Mouse (Mus musculus): ENCODE data around the gene Anxa3.

The Anxa3 gene

DNA sequence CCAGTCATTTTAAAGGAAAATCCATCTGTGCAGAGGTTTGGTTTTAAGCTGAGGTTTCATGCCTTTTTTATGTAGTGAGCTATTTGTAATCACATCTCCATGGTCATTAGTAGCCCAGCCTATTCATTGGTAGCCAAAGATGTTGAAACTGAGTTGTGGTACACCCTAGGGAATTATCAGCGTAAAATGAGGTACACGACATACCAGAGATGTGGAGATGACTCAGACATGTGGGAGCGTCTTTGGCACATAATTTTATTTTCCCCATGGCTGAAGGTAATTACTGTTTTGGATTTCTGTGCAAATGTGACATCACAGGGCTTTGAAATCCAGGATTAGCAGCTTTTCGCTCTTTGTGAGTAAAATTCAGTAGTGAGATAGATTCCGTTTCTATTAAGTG is 41.2 kb downstream of the Anxa3 start:
- in situ Hi-C loops (cut with MboI; ENCODE audit: low sequenced_read_pairs) = no loop called here

DNA sequence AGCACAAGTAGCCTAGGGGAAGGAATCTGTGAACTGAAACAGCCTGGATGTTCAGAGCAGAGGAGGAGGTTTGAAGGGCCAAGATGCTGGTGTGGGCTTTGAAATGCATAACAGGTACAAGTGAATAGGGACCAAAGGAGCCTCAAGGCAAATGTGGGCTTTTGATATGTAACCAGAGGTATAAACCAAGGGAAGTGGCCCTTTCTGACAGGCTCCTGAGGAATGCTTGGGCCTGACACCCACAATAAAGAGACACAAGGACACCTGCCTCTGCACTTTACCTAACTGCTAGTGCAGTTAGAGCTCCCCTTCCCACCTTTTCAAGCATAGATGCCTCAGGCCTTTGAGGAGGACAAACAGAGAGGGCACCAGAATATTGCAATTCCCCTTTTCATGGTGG is 54.8 kb downstream of the Anxa3 start:
- in situ Hi-C loops (cut with MboI; ENCODE audit: low sequenced_read_pairs) = no loop called here

DNA sequence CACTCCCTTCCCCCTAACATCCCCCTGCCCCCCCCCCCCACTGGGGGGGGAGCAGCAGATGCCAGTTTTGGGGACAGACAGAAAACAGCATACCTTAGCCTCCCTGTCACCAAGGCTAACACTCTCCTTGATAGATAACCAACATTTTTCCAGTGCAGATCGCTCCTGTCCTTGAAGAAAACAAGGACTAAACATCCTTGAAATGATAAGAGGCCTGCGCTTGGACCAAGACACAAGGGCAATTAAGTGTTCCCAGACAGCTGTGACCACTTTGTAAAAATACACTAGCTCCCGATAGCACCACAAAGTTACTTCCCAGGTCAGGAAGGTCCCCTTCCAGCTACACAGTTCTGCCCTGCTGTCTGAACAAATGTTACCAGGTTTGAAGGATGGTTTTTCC is 55.2 kb downstream of the Anxa3 start:
- in situ Hi-C loops (cut with MboI; ENCODE audit: low sequenced_read_pairs) = no loop called here

DNA sequence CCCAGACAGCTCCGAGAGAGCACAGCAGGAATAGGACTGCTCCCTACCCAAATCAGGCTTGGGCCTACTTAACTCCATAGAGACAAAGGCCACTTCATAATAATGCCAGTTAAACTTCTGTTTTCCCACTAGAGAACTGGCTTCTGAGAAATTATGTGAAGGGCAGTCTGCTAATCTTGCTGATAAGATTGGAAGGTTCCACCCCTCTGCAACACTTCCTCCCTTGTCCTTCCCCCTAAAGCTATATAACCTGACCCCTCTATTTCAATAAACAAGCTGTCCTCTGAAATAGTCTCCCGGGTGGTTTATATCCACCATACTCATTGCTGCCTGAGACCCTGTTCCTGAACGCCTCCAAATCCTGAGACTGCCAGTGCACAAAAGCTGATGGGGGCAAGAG is 56.1 kb downstream of the Anxa3 start:
- in situ Hi-C loops (cut with MboI; ENCODE audit: low sequenced_read_pairs) = no loop called here

DNA sequence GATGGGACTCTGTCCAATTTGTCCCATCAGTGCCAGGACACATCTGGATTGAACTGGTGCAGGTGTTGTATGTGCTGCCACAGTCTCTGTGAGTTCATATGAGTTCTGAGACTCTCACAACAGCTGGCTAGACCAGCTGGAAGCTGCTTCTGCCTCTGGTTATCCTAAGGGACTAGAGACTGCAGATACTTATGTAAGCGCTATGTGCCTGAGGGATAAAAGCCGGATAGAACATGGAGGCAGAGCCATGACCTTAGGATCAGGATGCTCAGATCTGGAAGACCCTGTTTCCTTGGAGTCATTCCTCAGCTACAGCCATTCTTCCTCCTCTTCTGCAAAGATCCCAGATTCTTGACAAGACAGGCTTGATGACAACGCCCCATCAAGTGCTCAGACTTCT is 60.3 kb downstream of the Anxa3 start:
- in situ Hi-C loops (cut with MboI; ENCODE audit: low sequenced_read_pairs) = no loop called here

DNA sequence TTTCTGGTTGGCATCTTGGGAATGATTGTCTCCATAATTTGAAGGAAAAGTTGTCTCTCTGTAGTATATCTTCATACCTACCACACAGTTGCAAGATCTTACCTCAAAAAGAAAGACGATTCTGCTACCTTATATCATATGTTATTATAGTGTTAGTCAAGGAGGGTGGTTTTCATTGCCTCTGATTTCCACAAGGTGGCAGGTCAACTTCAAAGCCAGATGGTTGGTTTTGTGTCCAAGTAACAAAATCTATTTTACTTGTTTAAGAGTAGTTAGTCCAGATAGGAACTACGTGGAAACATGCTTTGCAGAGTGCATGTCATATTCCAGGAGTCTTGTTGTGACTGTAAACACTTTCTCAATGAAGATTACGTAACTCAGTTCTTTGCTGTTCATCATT is 61.2 kb downstream of the Anxa3 start:
- in situ Hi-C loops (cut with MboI; ENCODE audit: low sequenced_read_pairs) = no loop called here

DNA sequence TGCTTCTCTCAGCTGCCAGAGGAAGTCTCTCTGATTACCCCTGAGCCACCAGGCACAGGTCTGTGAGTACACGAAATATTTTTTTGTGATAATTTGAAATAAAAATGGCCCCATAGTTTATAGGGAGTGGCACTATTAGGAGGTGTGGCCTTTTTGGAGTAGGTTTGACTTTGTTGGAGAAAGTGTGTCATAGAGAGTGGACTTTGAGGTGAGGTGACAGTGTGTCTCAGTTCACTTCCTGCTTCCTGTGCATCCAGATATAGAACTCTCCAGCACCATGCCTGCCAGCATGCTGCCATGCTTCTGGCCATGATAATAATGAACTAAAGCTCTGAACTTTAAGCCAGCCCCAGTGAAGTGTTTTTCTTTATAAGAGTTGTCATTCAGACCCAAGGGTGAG is 66.8 kb downstream of the Anxa3 start:
- in situ Hi-C loops (cut with MboI; ENCODE audit: low sequenced_read_pairs) = no loop called here

DNA sequence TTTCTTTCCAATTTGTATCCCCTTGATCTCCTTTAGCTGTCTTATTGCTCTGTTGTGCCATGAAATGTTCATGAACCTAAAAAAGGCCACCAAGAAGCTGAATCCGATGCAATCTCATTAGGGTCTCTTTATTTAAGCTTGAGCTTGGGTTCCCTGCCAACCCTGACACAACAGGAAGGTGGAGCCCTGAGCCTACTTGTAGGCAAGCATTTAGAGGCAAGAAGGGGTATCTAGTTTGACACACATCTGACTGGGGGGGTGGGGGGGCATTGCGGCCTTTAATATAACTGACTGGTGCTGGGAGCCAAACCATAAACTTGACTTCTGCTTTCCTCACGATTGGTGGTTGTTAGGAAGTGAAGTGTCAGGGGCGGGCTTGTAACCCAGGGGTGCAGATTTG is 74.0 kb downstream of the Anxa3 start:
- in situ Hi-C loops (cut with MboI; ENCODE audit: low sequenced_read_pairs) = no loop called here

DNA sequence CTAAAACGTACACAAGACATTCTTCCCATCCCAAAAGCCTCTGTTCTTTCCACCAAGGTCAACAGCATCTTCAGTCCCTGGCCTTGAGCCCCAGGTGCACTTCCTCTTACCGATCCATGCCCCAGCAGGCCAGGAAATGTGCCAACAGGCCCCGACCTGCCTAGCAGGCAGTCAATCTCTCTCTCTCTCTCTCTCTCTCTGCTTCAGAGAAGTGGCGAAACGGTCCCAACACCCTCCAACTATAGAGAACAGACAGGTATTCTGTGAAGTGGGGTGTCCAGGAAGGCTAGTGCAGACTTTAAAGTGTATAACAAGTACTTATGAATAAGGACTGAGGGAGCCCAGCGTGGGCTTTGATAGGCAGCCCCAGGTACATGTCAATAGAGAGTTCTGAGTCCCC is 75.8 kb downstream of the Anxa3 start:
- in situ Hi-C loops (cut with MboI; ENCODE audit: low sequenced_read_pairs) = no loop called here

DNA sequence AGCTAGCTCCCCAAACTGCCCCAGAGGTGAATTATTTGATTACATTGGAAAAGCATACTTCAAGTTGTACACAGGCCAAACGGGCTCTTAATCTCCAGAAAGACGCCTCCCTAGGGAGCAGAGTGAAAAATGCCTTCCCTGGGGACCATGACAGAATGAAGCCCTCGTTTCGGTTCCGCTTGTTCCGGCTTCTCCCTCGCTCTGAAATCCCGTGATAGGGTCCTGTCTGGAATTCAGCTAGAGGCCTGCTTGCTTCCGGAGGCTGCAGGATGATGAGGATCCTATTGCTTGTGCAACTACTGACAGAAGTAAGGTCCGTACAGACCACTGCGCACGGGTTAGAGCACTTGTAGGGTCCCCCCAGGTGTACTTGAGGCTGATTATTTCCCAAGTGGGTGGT is 77.9 kb downstream of the Anxa3 start:
- in situ Hi-C loops (cut with MboI; ENCODE audit: low sequenced_read_pairs) = no loop called here

DNA sequence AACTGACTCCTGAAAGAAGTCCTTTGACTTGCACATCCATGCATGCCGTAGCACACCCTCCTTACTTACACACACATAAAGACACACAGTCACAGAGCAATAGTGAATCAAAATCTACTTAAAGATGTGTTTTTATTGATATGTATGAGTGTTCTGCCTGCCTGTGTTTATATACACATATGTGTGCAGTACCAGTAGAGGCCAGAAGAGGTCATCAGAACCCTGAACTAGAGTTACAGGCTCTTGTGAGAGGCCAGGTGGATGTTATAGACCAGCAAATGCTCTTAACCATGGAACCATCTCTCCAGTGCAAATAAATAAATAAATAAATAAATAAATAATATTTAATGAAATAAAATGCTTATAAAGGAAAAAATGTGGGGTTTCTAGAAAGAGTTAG is 85.0 kb downstream of the Anxa3 start:
- in situ Hi-C loops (cut with MboI; ENCODE audit: low sequenced_read_pairs) = no loop called here

DNA sequence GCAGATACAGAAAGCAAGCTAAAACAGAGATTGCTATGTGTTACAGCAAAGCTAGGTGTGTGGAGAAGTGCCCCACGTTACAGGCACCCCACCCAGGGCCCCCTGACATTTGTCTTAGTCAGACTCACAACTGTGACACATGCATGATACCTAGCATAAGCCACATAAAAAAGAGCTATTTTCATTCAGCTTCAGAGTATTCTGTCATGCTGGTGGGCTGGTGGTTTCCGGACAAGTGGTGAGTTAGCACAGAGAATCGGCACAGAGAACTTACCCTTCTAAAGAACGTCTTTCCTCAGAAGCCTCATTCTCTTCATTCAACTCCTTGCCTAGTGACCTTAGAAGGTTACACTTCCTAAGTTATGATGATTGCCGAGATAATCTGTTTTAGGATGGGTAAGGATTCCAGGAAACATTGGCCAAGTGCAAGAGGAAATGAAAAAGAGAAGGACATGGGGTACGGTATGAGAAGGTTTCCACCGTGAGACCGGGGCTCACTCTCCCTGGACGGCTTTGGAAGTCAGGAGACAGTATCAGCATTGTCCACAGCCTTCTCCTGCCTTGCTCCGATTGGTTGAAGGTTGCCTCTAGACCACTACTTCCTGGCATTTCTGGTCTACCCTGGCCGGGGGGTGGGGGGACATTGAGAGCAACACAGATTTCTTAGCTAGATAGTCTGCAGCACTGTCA is 85.9 kb downstream of the Anxa3 start:
- in situ Hi-C loops (cut with MboI; ENCODE audit: low sequenced_read_pairs) = no loop called here

DNA sequence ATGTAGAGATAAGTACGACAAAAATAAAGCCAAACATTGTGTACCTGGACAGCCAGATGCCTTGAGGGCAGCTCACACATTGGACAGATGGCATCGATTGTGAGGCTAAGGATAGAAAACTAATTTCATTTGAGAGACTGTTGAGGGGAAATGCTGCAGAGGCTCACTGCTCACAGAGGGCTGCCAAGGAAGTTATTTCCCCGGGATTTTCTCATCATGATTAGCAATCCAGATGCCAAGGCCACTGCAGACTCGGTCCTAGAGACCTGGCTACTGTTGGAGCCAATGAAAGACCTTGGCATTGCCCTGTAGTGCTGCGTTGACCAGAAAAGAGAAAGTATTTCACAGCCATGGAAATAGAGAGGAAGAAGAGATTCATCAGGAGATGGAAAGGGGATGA is 87.1 kb downstream of the Anxa3 start:
- in situ Hi-C loops (cut with MboI; ENCODE audit: low sequenced_read_pairs) = no loop called here

DNA sequence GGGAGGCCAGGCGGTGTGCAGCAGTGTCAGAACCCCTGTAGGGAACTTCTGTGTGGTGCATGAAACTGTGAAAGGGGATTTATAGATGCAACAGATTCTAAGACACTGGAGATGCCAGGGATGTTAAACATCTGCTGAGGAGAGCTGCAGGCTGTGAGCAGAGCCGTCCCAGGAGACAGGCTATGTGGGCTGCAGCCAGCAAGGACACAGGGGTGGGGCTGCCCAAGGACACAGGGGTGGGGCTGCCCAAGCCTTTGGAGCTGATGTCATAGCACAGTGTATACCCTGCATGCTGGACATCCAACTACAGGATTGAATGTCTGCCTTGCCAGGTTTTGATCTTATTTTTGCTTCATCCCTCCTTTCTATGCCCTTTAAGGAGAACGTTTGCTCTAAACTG is 88.0 kb downstream of the Anxa3 start:
- in situ Hi-C loops (cut with MboI; ENCODE audit: low sequenced_read_pairs) = no loop called here

DNA sequence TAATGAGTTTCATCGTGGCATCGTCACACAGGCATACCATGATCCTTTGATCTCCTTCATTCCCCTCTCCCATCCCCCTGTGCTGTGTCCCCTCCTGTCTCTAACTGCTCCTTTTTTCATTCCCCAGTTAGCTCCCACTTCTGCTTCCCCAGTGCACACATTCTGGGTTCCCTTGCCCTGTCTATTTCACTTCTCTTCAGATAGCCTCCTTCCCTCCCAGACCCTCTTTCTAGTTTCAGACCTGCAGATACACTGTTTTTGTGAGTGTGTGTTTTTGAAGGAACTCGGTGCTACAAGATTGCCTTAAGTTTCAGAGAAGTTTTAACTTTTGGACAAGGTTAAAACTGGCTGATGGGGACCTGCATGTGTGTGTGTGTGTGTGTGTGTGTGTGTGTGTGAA is 88.5 kb downstream of the Anxa3 start:
- in situ Hi-C loops (cut with MboI; ENCODE audit: low sequenced_read_pairs) = no loop called here

DNA sequence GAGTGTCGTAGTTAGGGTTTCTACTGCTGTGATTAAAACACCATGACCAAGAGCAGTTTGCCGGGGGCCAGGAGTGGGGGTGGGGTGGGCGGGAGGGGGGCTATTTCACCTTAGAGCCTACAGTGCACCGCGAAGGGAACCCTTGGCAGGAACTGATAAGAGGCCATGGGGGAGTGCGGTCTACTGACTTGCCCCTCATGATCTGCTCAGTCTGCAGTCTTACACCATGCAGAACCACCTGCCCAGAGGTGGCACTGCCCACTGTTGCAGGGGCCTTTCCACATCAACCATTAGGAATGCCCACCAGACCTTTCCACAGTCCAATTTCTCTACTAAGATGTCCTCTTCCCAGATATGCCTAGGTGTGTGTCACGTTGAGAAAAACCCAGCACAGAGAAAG is 92.1 kb downstream of the Anxa3 start:
- in situ Hi-C loops (cut with MboI; ENCODE audit: low sequenced_read_pairs) = no loop called here

DNA sequence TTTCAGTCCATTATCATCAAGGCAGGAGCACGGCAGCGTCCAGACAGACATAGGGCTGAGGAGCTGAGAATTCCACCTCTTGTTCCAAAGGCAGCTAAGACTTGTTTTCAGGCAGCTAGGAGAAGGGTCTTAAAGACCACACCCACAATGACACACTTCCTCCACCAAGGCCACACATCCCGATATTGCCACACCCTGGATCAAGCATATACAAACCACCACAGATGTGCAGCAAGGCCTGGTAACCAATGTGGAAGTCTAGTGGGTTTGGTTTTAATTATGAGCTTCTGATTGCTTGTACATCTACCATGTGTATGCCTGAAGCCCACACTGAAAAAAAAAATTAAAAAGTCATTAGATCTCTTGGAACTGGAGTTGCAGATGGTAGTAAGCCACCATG is 95.3 kb downstream of the Anxa3 start:
- in situ Hi-C loops (cut with MboI; ENCODE audit: low sequenced_read_pairs) = no loop called here

DNA sequence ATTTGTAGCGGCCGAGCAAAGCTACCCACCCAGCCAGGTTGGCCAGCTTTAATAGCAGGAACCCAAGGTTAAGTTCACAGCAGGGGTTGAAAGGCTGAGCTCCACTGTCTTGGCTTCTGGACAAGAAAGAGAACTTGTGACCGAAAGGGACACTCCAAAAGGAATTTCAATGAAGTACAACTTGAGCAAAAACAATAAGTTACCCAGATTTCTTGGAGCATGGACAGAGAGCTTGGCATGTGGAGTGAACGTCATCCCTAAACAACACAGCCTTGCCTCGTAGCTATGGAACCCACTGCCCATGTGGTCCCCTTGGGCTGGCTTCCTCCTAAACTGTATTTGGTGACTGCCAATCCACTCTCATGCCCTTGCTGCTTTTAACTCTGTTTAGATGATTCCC is 97.2 kb downstream of the Anxa3 start:
- in situ Hi-C loops (cut with MboI; ENCODE audit: low sequenced_read_pairs) = no loop called here
